Mouse (Mus musculus): ENCODE measurements around the gene Samd14.
A peak's percentile ranks its signal among the peaks of the same experiment; 100 is the strongest.

The Samd14 gene

DNA sequence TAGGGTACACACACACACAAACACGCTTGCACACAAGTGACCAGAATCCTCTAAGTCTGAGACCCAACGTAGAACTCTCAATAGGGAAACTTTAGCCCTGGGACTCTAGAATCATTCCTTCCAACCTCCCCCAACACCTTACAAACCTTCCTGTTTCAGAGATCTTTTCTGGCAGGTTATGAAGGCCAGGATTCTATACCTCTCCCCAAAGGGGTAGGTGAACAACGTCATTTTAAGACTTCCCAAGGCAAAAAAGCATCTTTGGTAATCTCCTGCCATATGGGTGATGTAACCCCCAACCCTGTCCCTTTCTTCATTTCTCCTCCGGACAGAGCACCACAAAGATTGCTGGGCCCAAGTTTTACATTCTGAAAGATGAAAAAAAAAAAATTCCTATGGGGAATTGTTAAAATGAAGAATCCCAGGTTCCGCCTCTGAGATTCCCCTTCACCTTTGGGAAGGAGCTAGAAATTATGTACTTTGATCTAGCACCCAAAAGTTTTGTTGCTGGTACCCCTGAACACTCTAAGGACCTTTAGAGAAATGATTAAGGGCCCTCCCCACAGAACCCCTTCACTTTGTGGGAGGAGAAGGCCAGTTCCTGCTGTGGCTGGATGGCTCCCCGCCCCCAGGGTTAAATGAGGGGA, 19.5 kb upstream of the Samd14 start:
- DNase-seq (ENCODE audit: low spot score in 2 of 2) = no peak

DNA sequence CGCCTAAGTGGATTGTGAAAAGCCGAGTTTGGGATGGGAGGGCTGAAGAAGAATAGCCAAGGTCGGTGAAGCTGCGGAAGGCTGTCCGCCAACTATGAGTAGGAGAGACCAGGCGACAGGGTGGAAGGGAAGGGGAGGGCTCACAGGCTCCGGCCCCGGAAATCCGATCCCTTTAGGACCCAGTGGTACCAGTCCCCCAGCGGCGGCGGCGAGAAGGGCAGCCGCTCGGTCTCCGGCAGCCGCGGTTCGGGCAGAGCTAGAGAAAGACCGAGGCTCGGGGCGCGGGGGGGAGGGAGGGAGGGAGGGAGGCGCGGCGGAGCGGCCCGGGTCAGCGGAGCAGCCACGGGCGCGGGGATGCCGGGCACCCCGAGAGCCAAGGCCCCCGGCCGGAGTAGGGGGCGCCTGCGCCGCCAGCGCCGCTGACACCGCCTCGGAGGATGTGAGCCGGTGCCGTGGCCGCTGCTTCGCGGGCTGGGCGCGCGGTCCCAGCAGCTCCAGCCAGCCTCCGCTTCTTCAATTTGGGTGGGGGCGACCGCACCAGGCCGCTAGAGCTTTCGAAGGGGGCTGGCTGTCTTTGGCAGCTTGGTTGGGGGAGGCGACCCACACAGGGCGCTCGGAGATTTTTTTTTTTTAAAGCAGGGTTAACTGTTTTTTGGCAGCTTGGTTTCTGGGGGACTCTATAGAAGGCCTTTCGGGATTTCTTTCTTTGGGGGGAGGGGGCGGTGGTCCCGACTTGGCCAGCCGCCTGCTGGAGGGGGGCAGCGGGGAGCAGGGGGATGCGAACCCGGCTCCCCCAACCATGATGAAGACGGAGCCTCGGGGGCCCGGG, 18.7 kb upstream of the Samd14 start, which contains the start of gene Ppp1r9b:
Gene Ppp1r9b (plus strand): TSS at position 287 of the 829 bp plus-strand sequence.
- peak; percentile 88 for DNase-seq (ENCODE audit: low spot score in 2 of 2)

DNA sequence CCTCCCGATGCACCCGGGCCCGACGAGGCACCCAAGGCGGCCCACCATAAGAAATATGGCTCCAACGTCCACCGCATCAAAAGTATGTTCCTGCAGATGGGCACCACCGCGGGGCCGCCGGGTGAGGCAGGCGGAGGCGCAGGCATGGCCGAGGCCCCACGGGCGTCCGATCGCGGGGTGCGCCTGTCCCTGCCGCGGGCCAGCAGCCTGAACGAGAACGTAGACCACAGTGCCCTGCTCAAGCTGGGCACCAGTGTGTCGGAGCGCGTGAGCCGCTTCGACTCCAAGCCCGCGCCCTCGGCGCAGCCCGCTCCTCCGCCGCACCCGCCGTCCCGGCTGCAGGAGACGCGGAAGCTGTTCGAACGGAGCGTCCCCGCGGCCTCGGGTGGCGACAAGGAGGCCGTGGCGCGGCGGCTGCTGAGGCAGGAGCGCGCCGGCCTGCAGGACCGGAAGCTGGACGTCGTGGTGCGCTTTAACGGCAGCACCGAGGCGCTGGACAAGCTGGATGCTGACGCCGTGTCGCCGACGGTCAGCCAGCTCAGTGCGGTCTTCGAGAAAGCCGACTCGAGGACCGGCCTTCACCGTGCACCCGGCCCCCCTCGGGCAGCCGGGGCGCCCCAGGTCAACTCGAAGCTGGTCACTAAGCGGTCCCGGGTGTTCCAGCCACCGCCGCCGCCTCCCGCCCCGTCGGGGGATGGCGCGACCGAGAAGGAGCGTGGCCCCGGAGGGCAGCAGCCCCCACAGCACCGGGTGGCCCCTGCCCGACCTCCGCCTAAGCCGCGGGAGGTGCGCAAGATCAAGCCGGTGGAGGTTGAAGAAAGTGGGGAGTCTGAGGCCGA, 17.8 kb upstream of the Samd14 start:
- no peak for DNase-seq (ENCODE audit: low spot score in 2 of 2)

- DNase-seq (ENCODE audit: low spot score in 2 of 2) = no peak
Observed at GRCm38 (mm10) chr11:94992480-94992753, 17.3 kb upstream of the Samd14 start.

DNA sequence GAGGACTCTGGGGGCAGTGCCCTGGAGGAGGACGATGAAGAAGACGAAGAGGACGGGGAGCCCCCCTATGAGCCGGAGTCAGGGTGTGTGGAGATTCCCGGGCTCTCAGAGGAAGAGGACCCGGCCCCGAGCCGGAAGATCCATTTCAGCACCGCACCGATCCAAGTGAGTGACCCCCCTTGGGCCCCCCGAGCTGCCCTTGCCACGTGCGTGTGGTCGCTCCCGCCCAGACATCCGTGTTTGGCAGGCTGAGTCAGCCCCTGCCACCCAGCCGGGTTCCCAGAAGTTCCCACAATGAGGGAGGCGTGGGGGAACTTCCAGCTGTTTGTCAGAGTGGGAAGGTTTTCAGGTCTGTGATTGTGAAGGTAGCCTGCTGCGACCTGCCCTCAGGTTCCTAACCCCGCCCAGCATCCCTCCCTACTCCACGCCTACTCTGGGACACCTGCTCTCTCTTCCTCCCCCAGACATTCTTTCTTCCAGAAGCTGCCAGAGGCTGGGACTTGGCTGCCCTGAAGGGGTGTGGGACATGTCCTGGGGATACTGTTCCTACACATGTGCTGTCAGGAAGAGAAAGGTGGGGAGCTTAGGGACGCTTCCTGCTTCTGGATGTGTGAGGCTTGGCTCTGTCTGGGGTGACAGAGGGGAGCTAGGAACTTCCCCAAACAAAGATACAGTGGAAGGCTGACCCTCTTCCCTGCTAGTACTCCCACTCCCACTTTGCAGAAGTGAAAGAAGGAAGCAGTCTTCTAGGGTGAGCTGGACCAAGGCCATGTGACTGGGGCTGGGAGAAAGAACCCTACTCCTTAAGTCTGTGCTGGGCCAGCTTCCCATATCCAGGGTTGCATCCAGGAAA, 16.7 kb upstream of the Samd14 start:
- no peak for DNase-seq (ENCODE audit: low spot score in 2 of 2)

DNA sequence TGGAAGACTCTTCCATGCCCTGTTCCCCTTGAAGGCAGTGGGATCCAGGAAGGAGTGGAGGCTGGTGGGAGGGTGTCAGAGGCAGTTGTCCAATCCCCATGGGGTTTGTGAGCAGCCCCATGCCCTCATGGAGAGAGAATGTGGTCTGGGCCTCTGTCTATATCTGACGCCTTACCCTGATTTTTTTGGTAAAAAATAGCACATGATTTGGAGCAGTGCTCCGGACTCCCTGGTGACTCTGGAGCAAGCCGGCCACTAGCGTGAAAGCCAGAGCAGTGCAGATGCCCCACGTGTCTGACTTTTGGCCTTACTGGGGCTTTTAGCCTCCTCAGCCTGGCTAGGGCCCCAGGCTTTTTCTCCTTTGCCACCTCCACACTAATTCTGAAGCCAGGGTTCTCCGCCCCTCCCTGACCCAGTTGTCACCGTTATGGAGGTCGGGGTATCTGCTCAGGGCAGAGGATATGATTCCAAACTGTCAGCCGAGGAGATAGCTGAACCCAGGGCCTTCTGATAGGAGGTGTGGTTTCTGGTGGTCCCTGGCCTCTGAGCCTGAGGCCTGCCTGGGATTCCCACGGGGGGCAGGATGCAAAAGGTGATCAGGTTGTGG, 15.4 kb upstream of the Samd14 start:
- DNase-seq (ENCODE audit: low spot score in 2 of 2) = no peak

DNA sequence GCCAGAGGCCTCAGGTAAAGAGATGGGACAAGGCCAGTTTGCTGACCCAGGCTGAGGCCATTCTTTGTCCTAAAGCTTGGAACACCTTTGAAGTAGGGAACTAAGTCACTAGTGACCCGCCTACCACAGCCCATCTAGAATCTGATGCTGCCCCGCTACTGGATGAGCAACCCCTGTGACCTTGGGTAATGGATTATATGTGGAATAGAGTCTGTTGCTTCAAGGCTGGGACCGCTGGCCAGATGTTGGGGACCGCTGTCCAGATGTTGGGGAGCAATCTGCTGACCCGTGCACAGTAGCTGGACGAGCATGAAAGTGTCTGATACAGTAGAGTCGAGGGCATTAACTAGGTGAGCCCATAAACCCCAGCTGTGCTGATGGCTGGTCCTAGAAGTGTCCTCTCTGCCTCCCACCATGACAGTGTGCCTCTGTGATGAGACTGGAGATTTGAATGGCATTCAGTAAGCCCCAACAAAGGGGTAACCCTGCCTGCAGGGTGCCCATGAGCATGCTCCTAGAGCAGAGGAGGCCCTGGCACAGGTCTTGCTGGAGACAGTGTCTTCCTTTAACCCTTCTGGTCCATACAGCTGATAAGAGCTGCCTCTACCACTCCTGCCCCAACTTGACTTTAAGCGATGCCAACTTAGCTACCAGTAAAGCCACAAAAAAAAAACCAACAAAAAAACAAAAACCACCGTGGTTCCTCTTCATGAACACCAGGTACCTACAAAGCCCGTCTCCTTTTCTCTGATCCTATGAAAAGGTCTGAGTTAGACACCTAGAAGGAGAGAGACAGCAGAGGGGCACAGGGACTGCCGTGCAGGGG, 14.5 kb upstream of the Samd14 start:
- DNase-seq (ENCODE audit: low spot score in 2 of 2) = no peak

GRCm38 (mm10) chr11:94996101-94996500, 13.6 kb upstream of the Samd14 start:
- no peak for DNase-seq (ENCODE audit: low spot score in 2 of 2)

DNA sequence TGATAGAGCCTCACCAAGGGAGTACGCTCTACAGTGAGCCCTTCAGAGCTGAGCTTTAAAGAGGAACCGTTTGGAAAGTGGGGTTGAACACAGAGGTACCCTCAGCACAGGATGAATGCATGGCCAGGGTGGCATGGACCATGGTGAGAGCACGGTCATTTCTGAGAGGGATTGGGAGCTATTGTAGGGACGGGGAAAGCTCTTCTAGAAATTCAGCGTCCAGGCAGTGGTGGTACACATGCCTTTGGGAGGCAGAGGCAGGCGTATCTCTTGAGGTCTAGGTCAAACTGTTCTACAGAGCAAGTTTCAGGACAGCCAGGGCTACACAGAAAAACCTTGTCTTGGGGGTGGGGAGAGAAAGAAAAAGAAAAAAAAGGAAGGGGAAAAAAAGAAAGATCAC, 12.7 kb upstream of the Samd14 start:
- DNase-seq (ENCODE audit: low spot score in 2 of 2) = no peak

- no peak for DNase-seq (ENCODE audit: low spot score in 2 of 2)
Observed at GRCm38 (mm10) chr11:94997596-94997995, 12.1 kb upstream of the Samd14 start.

DNA sequence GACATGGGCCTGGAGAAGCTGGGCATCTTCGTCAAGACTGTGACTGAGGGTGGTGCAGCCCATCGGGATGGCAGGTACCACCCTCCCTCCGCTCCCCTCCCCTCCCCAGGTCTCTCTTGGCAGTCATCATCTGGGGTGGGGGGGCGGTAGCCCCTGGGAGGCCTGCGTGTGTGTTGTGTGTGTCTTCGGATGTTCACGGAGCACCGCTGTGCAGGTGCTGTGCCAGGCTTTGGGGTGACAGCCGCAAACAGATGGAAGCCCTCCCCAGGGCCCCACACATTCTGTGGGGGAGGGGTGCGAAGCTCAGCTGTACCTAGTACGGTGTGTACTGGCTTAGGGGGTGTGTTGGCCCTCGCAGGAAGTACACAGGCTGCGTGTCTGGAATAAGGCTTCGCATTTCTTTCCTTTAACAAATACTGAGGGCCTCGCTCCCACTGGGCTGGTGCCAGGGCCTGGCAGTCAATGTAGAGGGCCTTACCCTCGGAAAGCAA, 11.6 kb upstream of the Samd14 start:
- peak; percentile 70 to 71 for DNase-seq (ENCODE audit: low spot score in 2 of 2)

DNA sequence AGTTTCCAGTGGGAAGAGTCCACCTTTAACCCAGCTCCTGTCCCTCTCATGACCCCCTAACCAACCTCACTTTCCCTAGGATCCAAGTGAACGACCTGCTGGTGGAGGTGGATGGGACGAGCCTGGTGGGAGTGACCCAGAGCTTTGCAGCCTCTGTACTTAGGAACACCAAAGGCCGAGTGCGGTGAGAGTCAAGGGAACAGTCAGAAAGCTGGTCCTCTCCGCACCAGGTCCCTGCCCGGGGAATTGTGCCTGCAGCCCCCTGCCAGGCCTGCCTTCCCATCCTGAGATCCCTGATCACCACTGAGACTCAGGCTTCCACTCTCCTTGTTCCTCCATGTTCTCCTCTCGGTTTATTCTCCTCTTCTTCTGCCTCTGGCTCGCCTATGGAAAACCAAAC, 9.6 kb upstream of the Samd14 start:
- no peak for DNase-seq (ENCODE audit: low spot score in 2 of 2)

DNA sequence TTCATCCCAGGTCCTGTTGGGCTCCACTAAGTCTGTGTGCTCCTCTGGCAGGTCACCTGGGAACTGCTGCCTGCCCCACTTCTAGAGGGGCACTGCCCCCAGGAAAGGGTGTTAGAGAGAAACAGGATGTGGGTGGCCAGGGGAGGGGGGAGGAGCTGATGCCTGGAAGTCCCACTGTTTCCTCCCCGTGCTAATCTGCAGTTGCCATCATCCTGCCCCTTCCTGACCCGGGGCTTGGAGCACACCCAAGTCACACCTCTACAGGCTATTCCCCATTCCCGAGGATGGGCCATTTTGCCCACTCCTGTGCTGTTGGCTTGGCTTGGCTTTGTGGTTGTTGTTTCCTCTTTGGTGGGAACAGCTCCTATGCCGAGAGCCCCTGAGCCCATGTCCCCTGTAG, 9.1 kb upstream of the Samd14 start:
- DNase-seq (ENCODE audit: low spot score in 2 of 2) = no peak

DNA sequence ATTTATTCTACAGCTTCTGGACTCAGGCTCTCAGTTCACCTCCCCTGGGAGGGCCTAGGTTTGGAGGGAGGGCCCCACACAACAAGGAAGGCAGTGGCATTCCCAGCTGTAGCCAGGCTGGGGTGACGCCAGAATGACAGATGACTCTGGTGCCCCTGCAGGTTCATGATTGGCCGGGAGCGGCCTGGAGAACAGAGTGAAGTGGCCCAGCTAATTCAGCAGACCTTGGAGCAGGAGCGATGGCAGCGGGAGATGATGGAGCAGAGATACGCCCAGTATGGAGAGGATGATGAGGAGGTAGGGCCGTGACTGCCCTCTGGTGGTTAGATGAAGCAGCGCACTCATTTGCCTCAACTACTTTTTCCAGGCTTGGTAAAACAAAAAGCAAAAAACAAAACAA, 8.6 kb upstream of the Samd14 start:
- DNase-seq (ENCODE audit: low spot score in 2 of 2) = no peak

DNA sequence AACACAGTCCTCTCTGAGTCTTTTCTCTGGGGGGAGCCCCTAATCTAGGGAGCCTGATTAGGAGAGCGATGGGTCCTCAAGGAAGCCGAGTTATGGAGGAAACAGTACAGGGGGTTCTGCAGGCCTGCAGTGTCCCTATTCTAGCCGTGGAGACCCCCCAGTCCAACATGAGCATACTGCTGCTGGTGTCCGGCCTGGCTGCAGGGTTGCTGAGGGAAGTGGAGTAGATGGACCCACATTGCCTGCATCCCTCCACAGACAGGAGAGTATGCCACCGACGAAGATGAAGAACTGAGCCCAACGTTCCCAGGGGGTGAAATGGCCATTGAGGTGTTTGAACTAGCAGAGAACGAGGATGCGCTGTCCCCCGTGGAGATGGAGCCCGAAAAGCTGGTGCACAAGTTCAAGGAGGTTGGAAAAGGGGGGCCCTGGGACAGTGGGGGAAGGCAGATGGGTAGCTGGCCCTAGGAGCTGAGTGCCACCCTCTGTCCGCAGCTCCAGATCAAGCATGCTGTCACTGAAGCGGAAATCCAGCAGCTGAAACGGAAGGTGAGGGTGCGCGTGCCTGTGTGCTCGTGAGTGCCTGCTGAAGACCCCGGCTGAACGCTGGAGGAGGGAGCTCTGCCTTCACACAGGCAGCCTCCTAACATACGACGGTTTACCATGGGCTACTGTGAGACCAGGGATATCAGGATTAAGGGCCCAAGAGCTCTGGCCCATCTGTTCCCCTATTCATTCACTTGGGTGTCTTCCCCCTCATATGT, 7.9 kb upstream of the Samd14 start:
- DNase-seq (ENCODE audit: low spot score in 2 of 2) = no peak

DNA sequence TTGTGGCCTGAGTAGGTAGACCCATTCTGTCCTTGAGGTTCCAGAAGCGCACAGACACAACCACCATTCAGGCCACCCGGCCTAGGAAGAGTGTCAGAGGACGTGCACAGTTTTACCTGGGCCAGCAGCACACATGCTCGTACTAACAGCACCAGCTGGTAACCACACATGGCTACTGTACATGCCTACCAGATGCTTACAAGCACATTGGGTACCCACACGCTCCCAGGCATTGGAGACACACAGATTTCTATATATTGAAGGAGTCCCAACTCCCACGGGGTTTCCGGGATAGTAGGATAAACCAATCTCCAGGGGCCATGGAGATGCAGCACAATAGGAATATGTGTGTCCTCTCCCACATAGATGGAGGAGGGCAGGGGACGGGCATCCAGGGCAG, 7.0 kb upstream of the Samd14 start:
- peak in 1 of 2 experiments; percentile 52 for DNase-seq (ENCODE audit: low spot score in 2 of 2)

DNA sequence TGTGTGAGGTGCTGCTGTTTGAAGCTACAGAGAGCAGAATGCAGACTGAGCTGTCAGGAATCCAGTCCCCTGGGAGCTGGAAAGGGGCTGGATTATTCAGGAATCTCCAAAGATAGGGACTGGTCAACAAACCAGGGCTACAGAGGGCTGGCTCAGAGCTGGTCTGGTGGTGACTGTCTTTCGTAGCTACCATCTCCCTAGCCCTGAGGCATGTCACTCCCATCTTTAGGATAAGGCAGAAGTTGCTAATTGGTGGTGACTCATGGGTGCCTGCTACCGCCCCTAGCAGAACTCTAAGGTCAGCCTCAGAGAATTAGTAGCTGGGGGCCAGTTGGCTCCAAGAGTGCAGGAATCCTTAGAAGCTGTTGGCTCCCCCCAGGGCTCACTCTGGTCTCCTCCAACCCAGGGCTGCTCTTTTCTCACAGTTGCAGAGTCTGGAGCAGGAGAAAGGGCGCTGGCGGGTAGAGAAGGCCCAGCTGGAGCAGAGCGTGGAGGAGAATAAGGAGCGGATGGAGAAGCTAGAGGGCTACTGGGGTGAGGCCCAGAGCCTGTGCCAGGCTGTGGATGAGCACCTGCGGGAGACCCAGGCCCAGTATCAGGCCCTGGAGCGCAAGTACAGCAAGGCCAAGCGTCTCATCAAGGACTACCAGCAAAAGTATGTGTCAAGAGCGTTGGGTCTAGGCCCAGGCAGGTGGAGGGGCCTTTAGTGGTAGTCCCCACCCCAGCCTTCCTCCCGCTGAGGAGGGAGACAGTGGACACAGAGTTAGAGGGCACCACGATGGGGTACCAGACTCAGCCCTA, 5.3 kb upstream of the Samd14 start:
- DNase-seq (ENCODE audit: low spot score in 2 of 2) = no peak

- DNase-seq (ENCODE audit: low spot score in 2 of 2) = no peak
Observed at GRCm38 (mm10) chr11:95004937-95005198, 4.8 kb upstream of the Samd14 start.

DNA sequence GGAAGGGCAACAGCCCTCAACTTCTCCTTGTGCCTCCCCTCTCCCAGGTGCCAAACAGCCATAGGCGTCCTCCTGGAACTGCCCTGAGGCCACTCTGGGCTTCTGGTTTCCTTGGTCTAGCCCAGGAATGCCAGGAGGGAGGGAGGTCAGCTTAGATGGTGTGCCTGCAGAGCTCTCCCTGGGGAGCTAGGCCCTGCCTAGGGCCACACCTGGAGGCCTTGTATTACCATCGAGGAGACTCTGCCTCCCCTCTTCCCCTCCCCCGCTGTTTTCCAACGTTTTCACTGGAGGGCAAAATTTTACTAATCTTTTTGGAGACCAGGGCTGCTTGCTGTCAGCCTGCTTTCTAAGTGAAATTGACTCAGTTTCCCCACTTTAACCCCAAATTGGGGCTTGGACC, 3.6 kb upstream of the Samd14 start:
- no peak for DNase-seq (ENCODE audit: low spot score in 2 of 2)
